Mouse (Mus musculus) hindbrain, embryonic 13.5 days (tissue): Measurements from ENCODE around the gene Krtap19-9b. TPM values are rescaled to one million over a fixed set of nuclear protein-coding genes. Genes with fewer than 3 reads are reported as not detected.

Source experiments
- ATAC-seq: fragments of 200-750 bp; cut with Nextera tagmentation; 2 replicates; pipeline ENCODE4 v1.8.0; 2017; ENCODE audit warnings: moderate TSS enrichment; ENCODE audit not compliant: low FRiP score
- H3K27ac ChIP-seq: fragments of 300-500 bp; sonication (generic); 2 replicates; pipeline ENCODE4 v1.5.1; 2015; ENCODE audit warnings: inconsistent platforms, mild to moderate bottlenecking, moderate library complexity
- H3K27me3 ChIP-seq: fragments of 300-500 bp; sonication (generic); 2 replicates; pipeline ENCODE4 v1.6.1; 2015; ENCODE audit warnings: mild to moderate bottlenecking, inconsistent platforms
- H3K36me3 ChIP-seq: fragments of 300-500 bp; sonication (generic); 2 replicates; pipeline ENCODE4 v1.6.1; 2015; ENCODE audit warnings: mild to moderate bottlenecking, inconsistent platforms
- H3K4me1 ChIP-seq: fragments of 300-500 bp; sonication (generic); replicated peaks from 2 replicates; pipeline ENCODE4 v1.6.1; 2015; ENCODE audit warnings: inconsistent platforms
- H3K4me2 ChIP-seq: fragments of 300-500 bp; sonication (generic); 2 replicates; pipeline ENCODE4 v1.6.1; 2015; ENCODE audit warnings: inconsistent platforms, mild to moderate bottlenecking, moderate library complexity
- H3K4me3 ChIP-seq: fragments of 300-500 bp; sonication (generic); 2 replicates; pipeline ENCODE4 v1.5.1; 2015; ENCODE audit warnings: mild to moderate bottlenecking, inconsistent platforms
- H3K9ac ChIP-seq: fragments of 300-500 bp; sonication (generic); 2 replicates; pipeline ENCODE4 v1.6.1; 2015; ENCODE audit warnings: mild to moderate bottlenecking, inconsistent platforms
- H3K9me3 ChIP-seq: fragments of 300-500 bp; sonication (generic); 2 replicates; pipeline ENCODE4 v1.6.1; 2016; ENCODE audit warnings: inconsistent platforms
- WGBS: fragments of 180-500 bp; shearing (Covaris S2); methylation state at CpG from one replicate; pipeline ENCODE4 v1.1.7; 2015; 5-methylcytosine and 5-hydroxymethylcytosine counted together
- polyA plus RNA-seq: library from polyadenylated mRNA; unstranded; fragments of >200 nt; fragmentation: Nextera tagmentation; extraction: Ambion mirVana; gene quantifications from 2 replicates; pipeline ENCODE4 v1.2.1, GENCODE M21; 2015

Gene Krtap19-9b
- not detected in 2 replicates for polyA plus RNA-seq

GRCm38 (mm10) chr16:88932165-88932564 lies at the start of gene Krtap19-9b:
Krtap19-9b (minus strand) TSS chr16:88932265.
- Histone ChIP-seq H3K36me3 (no peaks in the 10 kb centered on the region), H3K4me2 (no peak within 1 kb of the TSS), H3K27me3 (no peaks in the 10 kb centered on the region), H3K9ac (no peak within 1 kb of the TSS), H3K4me1 (no peaks in the 10 kb centered on the region), H3K4me3 (no peak within 1 kb of the TSS), H3K27ac (no peak within 1 kb of the TSS), H3K9me3 (no peaks in the 10 kb centered on the region)
- no peak for ATAC-seq
- 96% methylated on average over 3 of the region's 3 CpGs for WGBS

GRCm38 (mm10) chr16:88962773-88963172 lies 30.7 kb upstream of the Krtap19-9b start, which contains the start of gene Krtap16-3:
Krtap16-3 (minus strand) TSS chr16:88962873.
- no peaks in the 10 kb centered on the region for H3K36me3 ChIP-seq
- WGBS: 93% methylated on average over 7 of the region's 7 CpGs
- no peak for ATAC-seq

GRCm38 (mm10) chr16:88941106-88941505 lies 9.0 kb upstream of the Krtap19-9b start:
- no peaks in the 10 kb centered on the region for H3K36me3 ChIP-seq
- H3K9me3 ChIP-seq: no peaks in the 10 kb centered on the region
- no peaks in the 10 kb centered on the region for H3K27me3 ChIP-seq
- H3K9ac ChIP-seq: no peak overlapping the region
- no peak overlapping the region for H3K4me3 ChIP-seq
- H3K27ac ChIP-seq: no peak overlapping the region
- 87% methylated on average over 6 of the region's 6 CpGs for WGBS
- no peaks in the 10 kb centered on the region for H3K4me1 ChIP-seq
- no peak for ATAC-seq
- H3K4me2 ChIP-seq: no peak overlapping the region

More at GRCm38 (mm10) chr16:88962773-88963172, 30.7 kb upstream of the Krtap19-9b start, which contains the start of gene Krtap16-3:
- H3K4me2 ChIP-seq: no peak within 1 kb of the TSS
- H3K9me3 ChIP-seq: no peaks in the 10 kb centered on the region; the same call in 1 of the 2 replicates
- no peak within 1 kb of the TSS for H3K9ac ChIP-seq
- H3K27ac ChIP-seq: no peak within 1 kb of the TSS
- H3K27me3 ChIP-seq: no peaks in the 10 kb centered on the region
- H3K4me3 ChIP-seq: no peak within 1 kb of the TSS
- H3K4me1 ChIP-seq: no peaks in the 10 kb centered on the region

- no peaks in the 10 kb centered on the region for H3K9me3 ChIP-seq
- 74% methylated on average over 7 of the region's 7 CpGs for WGBS
- H3K27ac ChIP-seq: no peak overlapping the region
- no peak overlapping the region for H3K9ac ChIP-seq
- no peak overlapping the region for H3K4me3 ChIP-seq
- no peaks in the 10 kb centered on the region for H3K36me3 ChIP-seq
- no peak for ATAC-seq
- no peaks in the 10 kb centered on the region for H3K27me3 ChIP-seq
- H3K4me1 ChIP-seq: no peaks in the 10 kb centered on the region
- H3K4me2 ChIP-seq: no peak overlapping the region
These were observed 6.2 kb upstream of the Krtap19-9b start for GRCm38 (mm10) chr16:88938252-88938651.

GRCm38 (mm10) chr16:88896357-88896756 lies 35.7 kb downstream of the Krtap19-9b start, which contains the start of gene Krtap19-5:
Krtap19-5 (minus strand) TSS chr16:88896457.
- no peak within 1 kb of the TSS for H3K9ac ChIP-seq
- WGBS: 92% methylated on average over 6 of the region's 6 CpGs
- no peaks in the 10 kb centered on the region for H3K9me3 ChIP-seq
- no peaks in the 10 kb centered on the region for H3K36me3 ChIP-seq
- H3K4me2 ChIP-seq: no peak within 1 kb of the TSS
- no peak for ATAC-seq
- H3K27ac ChIP-seq: no peak within 1 kb of the TSS
- no peaks in the 10 kb centered on the region for H3K4me1 ChIP-seq
- no peaks in the 10 kb centered on the region for H3K27me3 ChIP-seq
- no peak within 1 kb of the TSS for H3K4me3 ChIP-seq

GRCm38 (mm10) chr16:88886870-88887269 lies 45.2 kb downstream of the Krtap19-9b start:
- no peaks in the 10 kb centered on the region for H3K36me3 ChIP-seq
- ATAC-seq: no peak
- 95% methylated on average over 6 of the region's 6 CpGs for WGBS
- no peak overlapping the region for H3K27ac ChIP-seq
- H3K4me3 ChIP-seq: no peak overlapping the region
- H3K4me2 ChIP-seq: no peak overlapping the region
- no peaks in the 10 kb centered on the region for H3K4me1 ChIP-seq
- no peaks in the 10 kb centered on the region for H3K9me3 ChIP-seq
- no peak overlapping the region for H3K9ac ChIP-seq
- no peaks in the 10 kb centered on the region for H3K27me3 ChIP-seq

- no peaks in the 10 kb centered on the region for H3K27me3 ChIP-seq
- ATAC-seq: no peak
- 97% methylated on average over 5 of the region's 5 CpGs for WGBS
- no peak within 1 kb of the TSS for H3K27ac ChIP-seq
- no peaks in the 10 kb centered on the region for H3K36me3 ChIP-seq
- H3K9me3 ChIP-seq: no peaks in the 10 kb centered on the region
- no peak within 1 kb of the TSS for H3K9ac ChIP-seq
- H3K4me3 ChIP-seq: no peak within 1 kb of the TSS
- no peak within 1 kb of the TSS for H3K4me2 ChIP-seq
- H3K4me1 ChIP-seq: no peaks in the 10 kb centered on the region
These were observed 47.1 kb downstream of the Krtap19-9b start, which contains the start of gene Krtap19-4 for GRCm38 (mm10) chr16:88884989-88885388. Krtap19-4 (minus strand) TSS chr16:88885089.

Other genes starting within 250 kb of the Krtap19-9b start
- not detected in 2 replicates for gene 2310061N02Rik, start 224.3 kb downstream of the Krtap19-9b start, polyA plus RNA-seq
- gene Krtap13-1, start 203.4 kb downstream of the Krtap19-9b start, polyA plus RNA-seq: not detected in 2 replicates
- not detected in 2 replicates for gene Krtap13, start 180.6 kb downstream of the Krtap19-9b start, polyA plus RNA-seq
- not detected in 2 replicates for gene 2310034C09Rik, start 173.4 kb downstream of the Krtap19-9b start, polyA plus RNA-seq
- gene 2310057N15Rik, start 158.1 kb downstream of the Krtap19-9b start, polyA plus RNA-seq: not detected in 2 replicates
- not detected in 2 replicates for gene Gm5965, start 154.4 kb downstream of the Krtap19-9b start, polyA plus RNA-seq
- gene Gm20741, start 120.0 kb downstream of the Krtap19-9b start, polyA plus RNA-seq: not detected in 2 replicates
- gene Krtap15, start 112.0 kb downstream of the Krtap19-9b start, polyA plus RNA-seq: not detected in 2 replicates
- not detected in 2 replicates for gene Krtap14, start 106.1 kb downstream of the Krtap19-9b start, polyA plus RNA-seq
- not detected in 2 replicates for gene Krtap19-1, start 62.9 kb downstream of the Krtap19-9b start, polyA plus RNA-seq
- not detected in 2 replicates for gene Krtap19-2, start 58.0 kb downstream of the Krtap19-9b start, polyA plus RNA-seq
- not detected in 2 replicates for gene Krtap19-3, start 54.2 kb downstream of the Krtap19-9b start, polyA plus RNA-seq
- not detected in 2 replicates for gene Krtap19-4, start 47.2 kb downstream of the Krtap19-9b start, polyA plus RNA-seq
- not detected in 2 replicates for gene Krtap19-5, start 35.8 kb downstream of the Krtap19-9b start, polyA plus RNA-seq
- not detected in 2 replicates for gene Krtap16-3, start 30.6 kb upstream of the Krtap19-9b start, polyA plus RNA-seq
- gene Krtap22-2, start 78.5 kb upstream of the Krtap19-9b start, polyA plus RNA-seq: not detected in 2 replicates
- gene Gm10229, start 83.0 kb upstream of the Krtap19-9b start, polyA plus RNA-seq: not detected in 2 replicates
- gene Krtap6-1, start 99.4 kb upstream of the Krtap19-9b start, polyA plus RNA-seq: not detected in 2 replicates
- not detected in 2 replicates for gene Gm10228, start 109.2 kb upstream of the Krtap19-9b start, polyA plus RNA-seq
- not detected in 2 replicates for gene Krtap6-5, start 115.6 kb upstream of the Krtap19-9b start, polyA plus RNA-seq
- gene 1110025L11Rik, start 131.7 kb upstream of the Krtap19-9b start, polyA plus RNA-seq: not detected in 2 replicates
- not detected in 2 replicates for gene Krtap6-3, start 151.8 kb upstream of the Krtap19-9b start, polyA plus RNA-seq
- not detected in 2 replicates for gene Gm6358, start 208.6 kb upstream of the Krtap19-9b start, polyA plus RNA-seq
- gene Gm10061, start 218.8 kb upstream of the Krtap19-9b start, polyA plus RNA-seq: not detected in 2 replicates
- gene Gm9789, start 225.7 kb upstream of the Krtap19-9b start, polyA plus RNA-seq: not detected in 2 replicates
- not detected in 2 replicates for gene Gm7735, start 237.2 kb upstream of the Krtap19-9b start, polyA plus RNA-seq
- not detected in 2 replicates for gene 1110057P08Rik, start 242.5 kb upstream of the Krtap19-9b start, polyA plus RNA-seq